8 mouse cellular contexts compared by ENCODE assay signal in the genomic region with DNA sequence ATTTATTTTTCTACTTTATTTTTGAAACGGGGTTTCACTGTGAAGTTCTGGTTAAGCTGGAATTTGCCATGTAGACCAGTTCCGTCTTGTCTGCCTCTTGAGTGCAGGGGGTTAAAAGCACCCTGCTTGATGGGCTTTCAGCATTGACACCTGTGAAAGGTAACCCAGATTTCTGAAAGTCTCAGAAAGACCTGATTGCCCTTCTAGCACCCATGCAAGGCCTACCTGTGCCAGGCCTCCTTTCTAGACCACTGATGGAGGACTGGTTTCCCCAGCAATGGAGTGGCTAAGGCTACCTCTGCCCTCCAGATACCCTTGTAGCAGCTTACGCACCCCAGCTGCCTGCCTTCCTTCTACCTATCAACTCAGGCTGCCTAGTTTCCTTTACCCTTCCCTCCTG. TPM values are rescaled to one million over a fixed set of nuclear protein-coding genes. Genes with fewer than 3 reads are reported as not detected.
DNase-seq lines count a peak whose midpoint lies in the region; ATAC-seq and TF ChIP-seq lines count a peak whose summit lies in the region.

No protein-coding gene starts in this region.

- H3K27ac ChIP-seq in heart, embryonic 13.5 days (replicated peaks): peak overlapping the region; percentile 96
- no peak overlapping the region for H3K27ac ChIP-seq in hindbrain, embryonic 11.5 days (ENCODE audit: low read depth, low read length)
- no peak overlapping the region for H3K27ac ChIP-seq in midbrain, embryonic 11.5 days (ENCODE audit: low read depth, low read length)

- no peaks in the 10 kb centered on the region for H3K27me3 ChIP-seq in heart, embryonic 13.5 days (replicated peaks)
- H3K27me3 ChIP-seq in G1E (ENCODE audit: insufficient read depth, low read length): no peaks in the 10 kb centered on the region
- no peaks in the 10 kb centered on the region for H3K27me3 ChIP-seq in hindbrain, embryonic 11.5 days (ENCODE audit: control insufficient read depth, insufficient read depth, low read length)
- H3K27me3 ChIP-seq in midbrain, embryonic 11.5 days (ENCODE audit: control insufficient read depth, insufficient read depth, low read length): no peaks in the 10 kb centered on the region

- DNase-seq in heart, postnatal 25 days (ENCODE audit: low spot score): no peak
- DNase-seq in G1E (ENCODE audit: low spot score) (no peak), adipocyte (ENCODE audit: low spot score) (no peak)
- no peak for DNase-seq in hindbrain, embryonic 11.5 days (ENCODE audit: low spot score)
- no peak for DNase-seq in midbrain, embryonic 11.5 days (ENCODE audit: low spot score, missing footprints)
- DNase-seq in left cerebral cortex, postnatal 4 days: no peak
- no peak for DNase-seq in gastrocnemius, postnatal 25 days

- H3K4me3 ChIP-seq in heart, embryonic 13.5 days: peak overlapping the region; percentile 81
- peak overlapping the region; percentile 82 for H3K4me3 ChIP-seq in G1E (ENCODE audit: low read depth, low read length)
- H3K4me3 ChIP-seq in hindbrain, embryonic 11.5 days (ENCODE audit: low read depth, low read length): peak overlapping the region; percentile 87
- peak overlapping the region; percentile 75 for H3K4me3 ChIP-seq in midbrain, embryonic 11.5 days (ENCODE audit: low read depth, low read length)

- no peak for ATAC-seq in heart, embryonic 13.5 days (ENCODE audit: extremely low read depth, insufficient number of reproducible peaks, low FRiP score, low TSS enrichment)
- ATAC-seq in G1E (ENCODE audit: extremely low read depth, insufficient number of reproducible peaks, low FRiP score, poor library complexity, severe bottlenecking): no peak
- no peak for ATAC-seq in hindbrain, embryonic 11.5 days (ENCODE audit: low FRiP score)
- no peak for ATAC-seq in midbrain, embryonic 11.5 days (ENCODE audit: low FRiP score)

- 63% methylated on average over 3 of the region's 3 CpGs for WGBS in heart, embryonic 13.5 days
- 72% methylated on average over 3 of the region's 3 CpGs for WGBS in hindbrain, embryonic 11.5 days
- 63% methylated on average over 3 of the region's 3 CpGs for WGBS in midbrain, embryonic 11.5 days

- H3K4me1 ChIP-seq in heart, embryonic 13.5 days: peaks cover 32% of the 10 kb centered on the region
- H3K4me1 ChIP-seq in G1E (ENCODE audit: insufficient read depth, low read depth, low read length): peaks cover 71% of the 10 kb centered on the region
- H3K4me1 ChIP-seq in hindbrain, embryonic 11.5 days (replicated peaks; ENCODE audit: control insufficient read depth, insufficient read depth, low read length): peaks cover 7% of the 10 kb centered on the region; the same call in 1 of the 2 replicates
- peaks cover 13% of the 10 kb centered on the region for H3K4me1 ChIP-seq in midbrain, embryonic 11.5 days (ENCODE audit: control insufficient read depth, insufficient read depth, low read length)

- peak overlapping the region; percentile 92 for H3K9ac ChIP-seq in heart, embryonic 13.5 days
- H3K9ac ChIP-seq in hindbrain, embryonic 11.5 days (ENCODE audit: low read depth, low read length): 0 out of 2 replicates have a peak overlapping the region, but pooled peaks have one; percentile 8
- peak overlapping the region; percentile 93 for H3K9ac ChIP-seq in midbrain, embryonic 11.5 days (ENCODE audit: low read length)

- no peaks in the 10 kb centered on the region for H3K9me3 ChIP-seq in heart, embryonic 13.5 days
- H3K9me3 ChIP-seq in G1E (replicated peaks): no peaks in the 10 kb centered on the region
- H3K9me3 ChIP-seq in hindbrain, embryonic 11.5 days (ENCODE audit: control insufficient read depth, low read length): no peaks in the 10 kb centered on the region
- H3K9me3 ChIP-seq in midbrain, embryonic 11.5 days (ENCODE audit: control insufficient read depth, low read length): no peaks in the 10 kb centered on the region

- peak overlapping the region; percentile 74 for H3K4me2 ChIP-seq in heart, embryonic 13.5 days
- H3K4me2 ChIP-seq in hindbrain, embryonic 11.5 days (replicated peaks; ENCODE audit: low read depth, low read length): peak overlapping the region; percentile 50
- peak overlapping the region; percentile 92 for H3K4me2 ChIP-seq in midbrain, embryonic 11.5 days

- no peak for TF ChIP-seq CTCF in G1E (IDR thresholded peaks at IDR 0.05; ENCODE audit: low read depth, low read length)

- H3K36me3 ChIP-seq in heart, embryonic 13.5 days: peaks cover 24% of the 10 kb centered on the region
- peaks cover 39% of the 10 kb centered on the region for H3K36me3 ChIP-seq in G1E (replicated peaks)
- no peaks in the 10 kb centered on the region for H3K36me3 ChIP-seq in hindbrain, embryonic 11.5 days (ENCODE audit: control insufficient read depth, insufficient read depth, low read length)
- peaks cover 4% of the 10 kb centered on the region; the same call in 1 of the 2 replicates for H3K36me3 ChIP-seq in midbrain, embryonic 11.5 days (ENCODE audit: control insufficient read depth, insufficient read depth, low read length)

- intact Hi-C loops in heart, postnatal 25 days (cut with DNase I): loop anchor here (2.0 to 5.0 kb wide), 2 partner anchors 35 to 82 kb away; partner anchors contain the start of genes Ccnf and Tbc1d24
- intact Hi-C loops in left cerebral cortex, postnatal 4 days (cut with DNase I): loop anchor here (10.0 kb wide), 1 partner anchor 225 kb away; no protein-coding TSS in a partner anchor

RNA-seq across cellular contexts. Expression of gene Atp6v0c, which starts 0.6 kb away (rescaled TPM):
- polyA plus RNA-seq in heart, embryonic 13.5 days (2015; fragmentation: Nextera tagmentation; extraction: Ambion mirVana): 544 and 567 TPM in 2 replicates
- 100 to 1,000 TPM; 225 to 246 TPM for total RNA-seq in heart, postnatal 25 days (2021)
- total RNA-seq in G1E (2014; fragmentation: Nextera tagmentation) (126 and 189 TPM in 2 replicates), G1E (2017) (61.1 and 65.5 TPM in 2 replicates)
- 209 and 285 TPM in 2 replicates for polyA plus RNA-seq in G1E (2012)
- polyA plus RNA-seq in hindbrain, embryonic 11.5 days (2014; fragmentation: Nextera tagmentation; extraction: Ambion mirVana): 499 and 514 TPM in 2 replicates
- polyA plus RNA-seq in midbrain, embryonic 11.5 days (2014; fragmentation: Nextera tagmentation; extraction: Ambion mirVana): 437 and 465 TPM in 2 replicates
- 100 to 1,000 TPM; 770 to 834 TPM for total RNA-seq in left cerebral cortex, postnatal 4 days (2021)
- total RNA-seq in gastrocnemius, postnatal 25 days (2021): 100 to 1,000 TPM; 145 to 159 TPM

RNA-seq across cellular contexts. Expression of gene Amdhd2, which starts 6.6 kb away (rescaled TPM):
- 27.0 and 31.2 TPM in 2 replicates for polyA plus RNA-seq in heart, embryonic 13.5 days (2015; fragmentation: Nextera tagmentation; extraction: Ambion mirVana)
- 1 to 10 TPM; 9.1 to 9.6 TPM for total RNA-seq in heart, postnatal 25 days (2021)
- total RNA-seq in G1E (2014; fragmentation: Nextera tagmentation): 7.2 and 18.7 TPM in 2 replicates
- 60.2 and 66.4 TPM in 2 replicates for total RNA-seq in G1E (2017)
- polyA plus RNA-seq in G1E (2012): 44.1 and 45.3 TPM in 2 replicates
- 31.1 and 33.1 TPM in 2 replicates for polyA plus RNA-seq in hindbrain, embryonic 11.5 days (2014; fragmentation: Nextera tagmentation; extraction: Ambion mirVana)
- polyA plus RNA-seq in midbrain, embryonic 11.5 days (2014; fragmentation: Nextera tagmentation; extraction: Ambion mirVana): 26.8 and 27.3 TPM in 2 replicates
- total RNA-seq in left cerebral cortex, postnatal 4 days (2021): 10 to 100 TPM; 30.2 to 32.0 TPM
- 1 to 10 TPM; 8.7 to 9.8 TPM for total RNA-seq in gastrocnemius, postnatal 25 days (2021)

RNA-seq across cellular contexts. Expression of gene Pdpk1, which starts 19.4 kb away (rescaled TPM):
- polyA plus RNA-seq in heart, embryonic 13.5 days (2015; fragmentation: Nextera tagmentation; extraction: Ambion mirVana): 30.7 and 35.1 TPM in 2 replicates
- 10 to 100 TPM; 45.0 to 46.1 TPM for total RNA-seq in heart, postnatal 25 days (2021)
- total RNA-seq in G1E (2014; fragmentation: Nextera tagmentation) (58.6 and 58.8 TPM in 2 replicates), G1E (2017) (48.3 and 63.3 TPM in 2 replicates)
- 27.0 and 47.8 TPM in 2 replicates for polyA plus RNA-seq in G1E (2012)
- 46.5 and 61.7 TPM in 2 replicates for polyA plus RNA-seq in hindbrain, embryonic 11.5 days (2014; fragmentation: Nextera tagmentation; extraction: Ambion mirVana)
- 41.2 and 47.7 TPM in 2 replicates for polyA plus RNA-seq in midbrain, embryonic 11.5 days (2014; fragmentation: Nextera tagmentation; extraction: Ambion mirVana)
- 10 to 100 TPM; 67.0 to 68.3 TPM for total RNA-seq in left cerebral cortex, postnatal 4 days (2021)
- 10 to 100 TPM; 35.2 to 38.6 TPM for total RNA-seq in gastrocnemius, postnatal 25 days (2021)

RNA-seq across cellular contexts. Expression of gene Tbc1d24, which starts 35.2 kb away (rescaled TPM):
- polyA plus RNA-seq in heart, embryonic 13.5 days (2015; fragmentation: Nextera tagmentation; extraction: Ambion mirVana): 4.2 and 5.2 TPM in 2 replicates
- 1 to 10 TPM; 8.3 to 9.4 TPM for total RNA-seq in heart, postnatal 25 days (2021)
- 94.0 and 120 TPM in 2 replicates for total RNA-seq in G1E (2014; fragmentation: Nextera tagmentation)
- 57.9 and 59.1 TPM in 2 replicates for total RNA-seq in G1E (2017)
- 14.6 and 23.4 TPM in 2 replicates for polyA plus RNA-seq in G1E (2012)
- 6.2 and 6.3 TPM in 2 replicates for polyA plus RNA-seq in hindbrain, embryonic 11.5 days (2014; fragmentation: Nextera tagmentation; extraction: Ambion mirVana)
- polyA plus RNA-seq in midbrain, embryonic 11.5 days (2014; fragmentation: Nextera tagmentation; extraction: Ambion mirVana): 6.5 and 7.3 TPM in 2 replicates
- total RNA-seq in left cerebral cortex, postnatal 4 days (2021): 10 to 100 TPM; 82.8 to 91.5 TPM
- 1 to 10 TPM; 4.1 to 4.6 TPM for total RNA-seq in gastrocnemius, postnatal 25 days (2021)

RNA-seq across cellular contexts. Expression of gene Ntn3, which starts 39.2 kb away (rescaled TPM):
- polyA plus RNA-seq in heart, embryonic 13.5 days (2015; fragmentation: Nextera tagmentation; extraction: Ambion mirVana): 1.9 and 2.0 TPM in 2 replicates
- under 1 TPM; 0.64 to 0.73 TPM for total RNA-seq in heart, postnatal 25 days (2021)
- 3.8 and 3.9 TPM in 2 replicates for total RNA-seq in G1E (2014; fragmentation: Nextera tagmentation)
- total RNA-seq in G1E (2017): 1.5 and 2.1 TPM in 2 replicates
- polyA plus RNA-seq in G1E (2012): 1.6 and 1.8 TPM in 2 replicates
- polyA plus RNA-seq in hindbrain, embryonic 11.5 days (2014; fragmentation: Nextera tagmentation; extraction: Ambion mirVana): 4.4 and 5.0 TPM in 2 replicates
- polyA plus RNA-seq in midbrain, embryonic 11.5 days (2014; fragmentation: Nextera tagmentation; extraction: Ambion mirVana): 2.3 and 3.0 TPM in 2 replicates
- 10 to 100 TPM; 15.8 to 16.4 TPM for total RNA-seq in left cerebral cortex, postnatal 4 days (2021)
- total RNA-seq in gastrocnemius, postnatal 25 days (2021): under 1 TPM; 0.35 to 0.56 TPM

Comparison
In these comparisons a context has a peak if more than half of its experiments do, and no peak if none do; other contexts are left out.
1. H3K9ac ChIP-seq: peak in every context shown above with its lines; median percentile 93 in midbrain, embryonic 11.5 days; 92 in heart, embryonic 13.5 days; 8 in hindbrain, embryonic 11.5 days.